Mouse (Mus musculus) liver, postnatal 0 days (tissue): Measurements from ENCODE around the gene S1pr3.

Source experiments
- CTCF ChIP-seq: sonication (generic); IDR thresholded peaks from 2 replicates; pipeline ENCODE4 v1.5.1; 2016; ENCODE audit warnings: antibody characterized with exemption, low read depth
- EP300 ChIP-seq: IDR thresholded peaks from 2 replicates; pipeline ENCODE4 v1.6.1; 2016; ENCODE audit warnings: antibody characterized with exemption, low read depth, mild to moderate bottlenecking

DNA sequence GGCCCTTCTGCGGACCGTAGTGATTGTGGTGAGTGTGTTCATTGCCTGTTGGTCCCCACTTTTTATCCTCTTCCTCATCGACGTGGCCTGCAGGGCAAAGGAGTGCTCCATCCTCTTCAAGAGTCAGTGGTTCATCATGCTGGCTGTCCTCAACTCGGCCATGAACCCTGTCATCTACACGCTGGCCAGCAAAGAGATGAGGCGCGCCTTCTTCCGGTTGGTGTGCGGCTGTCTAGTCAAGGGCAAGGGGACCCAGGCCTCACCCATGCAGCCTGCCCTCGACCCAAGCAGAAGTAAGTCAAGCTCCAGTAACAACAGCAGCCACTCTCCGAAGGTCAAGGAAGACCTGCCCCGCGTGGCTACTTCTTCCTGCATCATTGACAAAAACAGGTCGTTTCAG, 11.1 kb downstream of the S1pr3 start:
- no peak for TF ChIP-seq CTCF
- TF ChIP-seq EP300: no peak
